In the genomic region with DNA sequence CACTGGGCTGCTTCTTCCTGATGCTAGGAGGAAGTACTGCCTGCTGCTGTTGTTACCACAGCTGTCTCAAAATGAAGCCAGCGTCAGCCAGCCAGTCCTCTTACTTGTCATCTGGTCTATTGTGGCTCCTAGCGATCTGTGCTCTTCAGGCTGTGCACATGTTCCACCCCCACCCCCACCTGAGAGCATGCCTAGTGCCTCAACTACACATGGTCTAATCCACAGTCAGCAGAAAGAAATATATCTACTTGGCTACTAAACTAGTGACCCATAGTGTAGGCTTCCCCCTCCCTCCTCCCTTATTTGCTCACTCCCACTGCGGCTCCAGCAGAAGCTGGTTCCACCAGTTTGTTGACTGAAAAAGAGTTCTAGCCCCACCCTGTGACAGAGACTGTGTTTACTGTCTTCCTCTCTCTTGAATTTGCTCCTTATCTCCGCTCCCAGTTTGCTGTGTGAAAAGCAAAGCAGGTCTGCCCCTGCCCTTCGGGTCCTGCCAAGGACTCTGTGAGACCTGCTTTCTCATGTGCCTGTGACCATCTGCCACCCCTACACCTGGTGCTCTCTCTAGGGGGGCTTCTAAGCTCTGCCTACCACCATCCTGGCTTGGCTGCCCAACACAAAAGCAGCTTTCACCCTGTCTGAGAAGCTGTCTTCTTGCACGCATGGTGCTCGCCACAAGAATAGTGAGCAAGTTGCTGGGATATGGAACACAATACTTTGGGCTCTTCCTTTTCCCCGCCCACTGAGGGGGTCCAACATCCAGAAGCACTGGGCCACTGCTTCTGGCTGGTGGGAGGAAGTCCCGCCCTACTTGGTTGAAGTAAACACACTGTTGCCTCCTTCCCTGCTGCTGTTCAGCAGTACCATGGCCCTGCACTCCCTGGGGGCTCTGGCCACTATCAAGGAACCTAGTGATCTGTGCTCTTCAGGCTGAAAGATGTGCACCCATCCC, we compare ENCODE assay signal across 8 mouse cellular contexts. TPM values are rescaled to one million over a fixed set of nuclear protein-coding genes. Genes with fewer than 3 reads are reported as not detected.
DNase-seq lines count a peak whose midpoint lies in the region; ATAC-seq and TF ChIP-seq lines count a peak whose summit lies in the region.

No protein-coding gene starts in this region.

- H3K36me3 ChIP-seq in MEL (ENCODE audit: control insufficient read depth in 1 of 2, insufficient read depth in 2 of 2, low read length in 2 of 2): no peaks in the 10 kb centered on the region
- no peaks in the 10 kb centered on the region for H3K36me3 ChIP-seq in forebrain, embryonic 14.5 days (ENCODE audit: control insufficient read depth, insufficient read depth, low read length)
- no peaks in the 10 kb centered on the region for H3K36me3 ChIP-seq in liver, embryonic 16.5 days (ENCODE audit: control insufficient read depth, insufficient read depth)

- no peak for TF ChIP-seq CTCF in MEL (IDR thresholded peaks at IDR 0.05 in 2 of 3, conservative IDR thresholded peaks at IDR 0.05 in 1 of 3; ENCODE audit: control insufficient read depth in 1 of 3, insufficient read depth in 1 of 3, low read depth in 2 of 3, low read length in 3 of 3, poor library complexity in 1 of 3, severe bottlenecking in 1 of 3)

- TF ChIP-seq EP300 in MEL (IDR thresholded peaks at IDR 0.05; ENCODE audit: low read depth in 1 of 2, low read length in 2 of 2): no peak

- TF ChIP-seq POLR2A in MEL (IDR thresholded peaks at IDR 0.05; ENCODE audit: control insufficient read depth in 1 of 2, insufficient read depth in 1 of 2, low read depth in 1 of 2, low read length in 2 of 2, poor library complexity in 1 of 2): no peak

- peak overlapping the region; percentile 21; the same call in 1 of the 2 replicates for H3K9ac ChIP-seq in MEL (ENCODE audit: control insufficient read depth, low read depth, low read length, poor library complexity, severe bottlenecking)
- no peak overlapping the region for H3K9ac ChIP-seq in forebrain, embryonic 14.5 days (ENCODE audit: low read length)
- H3K9ac ChIP-seq in liver, embryonic 16.5 days (ENCODE audit: low read depth, low read length): no peak overlapping the region

- no peaks in the 10 kb centered on the region for H3K79me2 ChIP-seq in MEL (ENCODE audit: control insufficient read depth, insufficient read depth, low read length, poor library complexity)

- H3K9me3 ChIP-seq in MEL (replicated peaks; ENCODE audit: insufficient read depth, low read length): no peaks in the 10 kb centered on the region
- no peaks in the 10 kb centered on the region for H3K9me3 ChIP-seq in forebrain, embryonic 14.5 days (replicated peaks; ENCODE audit: control insufficient read depth, low read length)
- H3K9me3 ChIP-seq in liver, embryonic 16.5 days (replicated peaks; ENCODE audit: control insufficient read depth, low read length): no peaks in the 10 kb centered on the region

- peaks cover 0 to 4% of the 10 kb centered on the region in 2 experiments; a peak in 1 of 4 replicates for H3K4me1 ChIP-seq in MEL (ENCODE audit: control insufficient read depth in 1 of 2, insufficient read depth in 2 of 2, low read length in 2 of 2)
- no peaks in the 10 kb centered on the region for H3K4me1 ChIP-seq in forebrain, embryonic 14.5 days (ENCODE audit: control insufficient read depth, insufficient read depth, low read length)
- no peaks in the 10 kb centered on the region for H3K4me1 ChIP-seq in liver, embryonic 16.5 days (ENCODE audit: control insufficient read depth, low read depth, low read length)

- WGBS in forebrain, embryonic 14.5 days: 64% methylated on average over 9 of the region's 9 CpGs
- 33% methylated on average over 9 of the region's 9 CpGs for WGBS in liver, embryonic 16.5 days (ENCODE audit: insufficient replicate concordance)

- no peaks in the 10 kb centered on the region for H3K27me3 ChIP-seq in MEL (ENCODE audit: control insufficient read depth in 1 of 2, insufficient read depth in 2 of 2, low read length in 2 of 2)
- H3K27me3 ChIP-seq in forebrain, embryonic 14.5 days (replicated peaks; ENCODE audit: control insufficient read depth, insufficient read depth, low read length): no peaks in the 10 kb centered on the region
- no peaks in the 10 kb centered on the region for H3K27me3 ChIP-seq in liver, embryonic 16.5 days (ENCODE audit: control insufficient read depth, insufficient read depth, low read depth, low read length)

- peak; percentile 15; the same call in 1 of the 2 replicates for ATAC-seq in forebrain, embryonic 14.5 days
- ATAC-seq in liver, embryonic 16.5 days (ENCODE audit: low read depth): no peak

- no peak; the same call in 1 of the 2 replicates for TF ChIP-seq RAD21 in MEL (IDR thresholded peaks at IDR 0.05; ENCODE audit: low read depth, low read length)

- H3K4me2 ChIP-seq in forebrain, embryonic 14.5 days (ENCODE audit: low read length): peak overlapping the region; percentile 12; the same call in 1 of the 2 replicates
- 0 out of 2 replicates have a peak overlapping the region, but pooled peaks have one; percentile 3 for H3K4me2 ChIP-seq in liver, embryonic 16.5 days (ENCODE audit: low read depth, low read length)

- H3K27ac ChIP-seq in MEL (ENCODE audit: control insufficient read depth, low read depth, low read length): peak overlapping the region; percentile 49
- H3K27ac ChIP-seq in forebrain, embryonic 14.5 days (ENCODE audit: low read depth, low read length): no peak overlapping the region
- no peak overlapping the region for H3K27ac ChIP-seq in liver, embryonic 16.5 days (ENCODE audit: low read length)

- peak; percentile 80 for DNase-seq in heart, adult 11 months
- no peak for DNase-seq in heart, adult 8-10 months (ENCODE audit: low spot score)
- DNase-seq in MEL (ENCODE audit: low read depth, low spot score): peak; percentile 27
- DNase-seq in forebrain, embryonic 14.5 days (ENCODE audit: low spot score): no peak
- DNase-seq in thymus, postnatal 4 days: no peak
- DNase-seq in testis, postnatal 10 days (ENCODE audit: low spot score): no peak
- no peak for DNase-seq in frontal cortex, adult 2 months (ENCODE audit: extremely low spot score in 1 of 2, low spot score in 1 of 2)

- H3K4me3 ChIP-seq in MEL (ENCODE audit: control insufficient read depth in 1 of 2, insufficient read depth in 1 of 2, low read depth in 2 of 2, low read length in 2 of 2): peak overlapping the region; percentile 41 to 44
- no peak overlapping the region for H3K4me3 ChIP-seq in forebrain, embryonic 14.5 days (ENCODE audit: low read depth, low read length)
- H3K4me3 ChIP-seq in liver, embryonic 16.5 days (ENCODE audit: low read depth, low read length): no peak overlapping the region

TF ChIP-seq in MEL, 35 proteins besides CTCF, POLR2A, EP300 and RAD21:
- TF ChIP-seq CHD1 (IDR thresholded peaks at IDR 0.05; ENCODE audit: low read depth, low read length): no peak
- TF ChIP-seq RCOR1 (IDR thresholded peaks at IDR 0.05; ENCODE audit: low read depth, low read length): no peak

RNA-seq across cellular contexts. Expression of gene Ldoc1, which starts 14.0 kb away (rescaled TPM):
- under 1 TPM in 3 of 4 experiments, not detected in 1; 0.19 to 0.65 (median 0.49) TPM for total RNA-seq in heart, adult 8-10 months (2022)
- total RNA-seq in MEL (2012; rRNA removed): not detected in 2 replicates
- polyA plus RNA-seq in MEL (2012; ENCODE audit: insufficient read depth in 1 of 2, insufficient read length in 2 of 2, low read depth in 1 of 2, low replicate concordance in 2 of 2, missing spikeins in 1 of 2): not detected
- polyA plus RNA-seq in forebrain, embryonic 14.5 days (2014; fragmentation: Nextera tagmentation; extraction: Ambion mirVana): 2.7 TPM in 2 replicates
- 0.06 TPM in 1 of 2 replicates, not detected in the other for polyA plus RNA-seq in liver, embryonic 16.5 days (2015; fragmentation: Nextera tagmentation; extraction: Ambion mirVana)
- 1.4 and 3.4 TPM in 2 replicates for polyA plus RNA-seq in frontal cortex, adult 2 months (2012; rRNA removed)

Comparison
In these comparisons a context has a peak if more than half of its experiments do, and no peak if none do; other contexts are left out.
1. DNase-seq: peak in heart, adult 11 months (single experiment) and MEL (single experiment); none in heart, adult 8-10 months (single experiment), forebrain, embryonic 14.5 days (single experiment), thymus, postnatal 4 days (single experiment), testis, postnatal 10 days (single experiment) and frontal cortex, adult 2 months (0 of 2).
2. H3K4me3 ChIP-seq: peak in MEL (2 of 2); none in forebrain, embryonic 14.5 days (single experiment) and liver, embryonic 16.5 days (single experiment).